Mouse (Mus musculus) liver, postnatal 0 days (tissue): ENCODE measurements around the gene Nectin2. TPM values are rescaled to one million over a fixed set of nuclear protein-coding genes. Genes with fewer than 3 reads are reported as not detected.
A peak's percentile ranks its signal among the peaks of the same experiment; 100 is the strongest.

Source experiments
- ATAC-seq: fragments of 200-750 bp; cut with Nextera tagmentation; 2 replicates; pipeline ENCODE4 v1.8.0; 2017; ENCODE audit warnings: mild to moderate bottlenecking, moderate library complexity
- DNase-seq: peaks from one replicate; pipeline ENCODE4 v3.0.0-alpha.2; 2016
- H3K27ac ChIP-seq: fragments of 300-500 bp; sonication (generic); 2 replicates; pipeline ENCODE4 v1.5.1; 2014; ENCODE audit warnings: antibody characterized with exemption, moderate library complexity, mild to moderate bottlenecking, low read depth
- H3K27me3 ChIP-seq: fragments of 300-500 bp; sonication (generic); 2 replicates; pipeline ENCODE4 v1.6.1; 2014; ENCODE audit warnings: low read length, control low read depth, mixed read lengths; ENCODE audit not compliant: insufficient read depth
- H3K36me3 ChIP-seq: fragments of 300-500 bp; sonication (generic); replicated peaks from 2 replicates; pipeline ENCODE4 v1.6.1; 2014; ENCODE audit warnings: mild to moderate bottlenecking, control low read depth, low read length, moderate library complexity, mixed read lengths; ENCODE audit not compliant: insufficient read depth
- H3K4me1 ChIP-seq: fragments of 300-500 bp; sonication (generic); 2 replicates; pipeline ENCODE4 v1.6.1; 2014; ENCODE audit warnings: antibody characterized with exemption, mild to moderate bottlenecking, control low read depth; ENCODE audit not compliant: insufficient read depth
- H3K4me2 ChIP-seq: fragments of 300-500 bp; sonication (generic); 2 replicates; pipeline ENCODE4 v1.6.1; 2014; ENCODE audit warnings: low read depth, mild to moderate bottlenecking, low read length, moderate library complexity, mixed read lengths
- H3K4me3 ChIP-seq: fragments of 300-500 bp; sonication (generic); 2 replicates; pipeline ENCODE4 v1.5.1; 2014; ENCODE audit warnings: low read depth, low read length
- H3K9ac ChIP-seq: fragments of 300-500 bp; sonication (generic); replicated peaks from 2 replicates; pipeline ENCODE4 v1.6.1; 2014; ENCODE audit warnings: mild to moderate bottlenecking, moderate library complexity
- H3K9me3 ChIP-seq: fragments of 300-500 bp; sonication (generic); 2 replicates; pipeline ENCODE4 v1.6.1; 2016; ENCODE audit warnings: mild to moderate bottlenecking, control low read depth, low read length, mixed read lengths
- CTCF ChIP-seq: sonication (generic); IDR thresholded peaks from 2 replicates; pipeline ENCODE4 v1.5.1; 2016; ENCODE audit warnings: antibody characterized with exemption, low read depth
- EP300 ChIP-seq: IDR thresholded peaks from 2 replicates; pipeline ENCODE4 v1.6.1; 2016; ENCODE audit warnings: antibody characterized with exemption, low read depth, mild to moderate bottlenecking
- WGBS: fragments of 180-500 bp; shearing (Covaris S2); extraction: QIAGEN DNeasy Blood & Tissue Kit; methylation state at CpG from one replicate; pipeline ENCODE4 v1.1.7; 2014; ENCODE audit not compliant: insufficient replicate concordance; 5-methylcytosine and 5-hydroxymethylcytosine counted together
- polyA plus RNA-seq: library from polyadenylated mRNA; unstranded; fragments of >200 nt; fragmentation: Nextera tagmentation; extraction: Ambion mirVana; gene quantifications from 2 replicates; pipeline ENCODE4 v1.2.1, GENCODE M21; 2015

Nectin2 gene
- polyA plus RNA-seq, 1 experiment from 2014 or later: 51.0 TPM

- H3K27ac ChIP-seq: peak overlapping the region; percentile 72; the same call in 1 of the 2 replicates
- TF ChIP-seq EP300 (no peak), CTCF (no peak)
- peak; percentile 34 for DNase-seq
- H3K9ac ChIP-seq: no peak overlapping the region
- H3K9me3 ChIP-seq: no peaks in the 10 kb centered on the region
- peaks cover 50% of the 10 kb centered on the region for H3K4me1 ChIP-seq
- H3K36me3 ChIP-seq: peaks cover 3% of the 10 kb centered on the region
- H3K27me3 ChIP-seq: no peaks in the 10 kb centered on the region
- peak overlapping the region; percentile 90 for H3K4me2 ChIP-seq
- 46% methylated on average over 6 of the region's 6 CpGs for WGBS
- no peak for ATAC-seq
- H3K4me3 ChIP-seq: peak overlapping the region; percentile 61; the same call in 1 of the 2 replicates
Observed at GRCm38 (mm10) chr7:19746426-19747201, 3.7 kb downstream of the Nectin2 start.

- no peak for TF ChIP-seq CTCF
- TF ChIP-seq EP300: no peak
- H3K4me3 ChIP-seq: no peak overlapping the region
- no peaks in the 10 kb centered on the region for H3K27me3 ChIP-seq
- no peak overlapping the region for H3K4me2 ChIP-seq
- WGBS: 70% methylated on average over 9 of the region's 10 CpGs
- H3K27ac ChIP-seq: no peak overlapping the region
- no peak overlapping the region for H3K9ac ChIP-seq
- peaks cover 3% of the 10 kb centered on the region for H3K36me3 ChIP-seq
- peaks cover 52% of the 10 kb centered on the region for H3K4me1 ChIP-seq
- no peaks in the 10 kb centered on the region for H3K9me3 ChIP-seq
- no peak for ATAC-seq
- no peak for DNase-seq
Observed at GRCm38 (mm10) chr7:19745971-19746370, 4.3 kb downstream of the Nectin2 start.

- 50% methylated on average over 14 of the region's 14 CpGs for WGBS
- Histone ChIP-seq H3K27me3 (no peaks in the 10 kb centered on the region), H3K9ac (0 out of 2 replicates have a peak overlapping the region, but pooled peaks have one; percentile 16), H3K27ac (no peak overlapping the region; the same call in 1 of the 2 replicates), H3K36me3 (peaks cover 3% of the 10 kb centered on the region), H3K4me1 (peaks cover 45% of the 10 kb centered on the region), H3K4me2 (no peak overlapping the region), H3K9me3 (no peaks in the 10 kb centered on the region), H3K4me3 (no peak overlapping the region)
- TF ChIP-seq EP300 (no peak), CTCF (no peak)
- no peak for ATAC-seq
- peak; percentile 40 for DNase-seq
Observed at GRCm38 (mm10) chr7:19744590-19745385, 5.5 kb downstream of the Nectin2 start.

- no peak overlapping the region for H3K4me3 ChIP-seq
- H3K4me1 ChIP-seq: peaks cover 37% of the 10 kb centered on the region
- peaks cover 3% of the 10 kb centered on the region for H3K36me3 ChIP-seq
- H3K4me2 ChIP-seq: no peak overlapping the region
- 72% methylated on average over 6 of the region's 6 CpGs for WGBS
- H3K27me3 ChIP-seq: no peaks in the 10 kb centered on the region
- DNase-seq: no peak
- H3K27ac ChIP-seq: no peak overlapping the region
- H3K9me3 ChIP-seq: no peaks in the 10 kb centered on the region
- TF ChIP-seq CTCF: no peak
- TF ChIP-seq EP300: no peak
- no peak for ATAC-seq
- no peak overlapping the region for H3K9ac ChIP-seq
Observed at GRCm38 (mm10) chr7:19743791-19744190, 6.5 kb downstream of the Nectin2 start.

- Histone ChIP-seq H3K27ac (no peak overlapping the region), H3K4me2 (no peak overlapping the region), H3K36me3 (peaks cover 4% of the 10 kb centered on the region), H3K4me1 (peaks cover 28% of the 10 kb centered on the region), H3K9me3 (no peaks in the 10 kb centered on the region), H3K4me3 (no peak overlapping the region), H3K9ac (no peak overlapping the region), H3K27me3 (no peaks in the 10 kb centered on the region)
- ATAC-seq (no peak), DNase-seq (no peak)
- 62% methylated on average over 5 of the region's 5 CpGs for WGBS
- TF ChIP-seq CTCF: no peak
- TF ChIP-seq EP300: no peak
Observed at GRCm38 (mm10) chr7:19742468-19742867, 7.8 kb downstream of the Nectin2 start.
